Mouse (Mus musculus): ENCODE results near the gene Helz.

Gene Helz

GRCm38 (mm10) chr11:107729141-107729540, 181.4 kb downstream of the Helz start:
- DNase-seq = peak; percentile 41

- no peak for DNase-seq
Measured at GRCm38 (mm10) chr11:107730940-107731339, 183.2 kb downstream of the Helz start.

GRCm38 (mm10) chr11:107731498-107731897, 183.8 kb downstream of the Helz start:
- peak; percentile 19 for DNase-seq

GRCm38 (mm10) chr11:107734133-107734532, 186.4 kb downstream of the Helz start:
- DNase-seq = peak; percentile 20

- no peak for DNase-seq
Measured at GRCm38 (mm10) chr11:107737886-107738285, 190.2 kb downstream of the Helz start.

GRCm38 (mm10) chr11:107738418-107739099, 190.8 kb downstream of the Helz start:
- DNase-seq = no peak

- no peak for DNase-seq
Measured at GRCm38 (mm10) chr11:107743100-107743499, 195.4 kb downstream of the Helz start.

All from lung, postnatal 36 days (tissue).